Mouse (Mus musculus) MN1 (cell line): Measurements from ENCODE around the gene Cc2d2a.
A peak's percentile ranks its signal among the peaks of the same experiment; 100 is the strongest.

Experiments
- DNase-seq: peaks from one replicate; pipeline ENCODE4 v3.0.0-alpha.2; 2016; ENCODE audit warnings: low spot score

The Cc2d2a gene

DNA sequence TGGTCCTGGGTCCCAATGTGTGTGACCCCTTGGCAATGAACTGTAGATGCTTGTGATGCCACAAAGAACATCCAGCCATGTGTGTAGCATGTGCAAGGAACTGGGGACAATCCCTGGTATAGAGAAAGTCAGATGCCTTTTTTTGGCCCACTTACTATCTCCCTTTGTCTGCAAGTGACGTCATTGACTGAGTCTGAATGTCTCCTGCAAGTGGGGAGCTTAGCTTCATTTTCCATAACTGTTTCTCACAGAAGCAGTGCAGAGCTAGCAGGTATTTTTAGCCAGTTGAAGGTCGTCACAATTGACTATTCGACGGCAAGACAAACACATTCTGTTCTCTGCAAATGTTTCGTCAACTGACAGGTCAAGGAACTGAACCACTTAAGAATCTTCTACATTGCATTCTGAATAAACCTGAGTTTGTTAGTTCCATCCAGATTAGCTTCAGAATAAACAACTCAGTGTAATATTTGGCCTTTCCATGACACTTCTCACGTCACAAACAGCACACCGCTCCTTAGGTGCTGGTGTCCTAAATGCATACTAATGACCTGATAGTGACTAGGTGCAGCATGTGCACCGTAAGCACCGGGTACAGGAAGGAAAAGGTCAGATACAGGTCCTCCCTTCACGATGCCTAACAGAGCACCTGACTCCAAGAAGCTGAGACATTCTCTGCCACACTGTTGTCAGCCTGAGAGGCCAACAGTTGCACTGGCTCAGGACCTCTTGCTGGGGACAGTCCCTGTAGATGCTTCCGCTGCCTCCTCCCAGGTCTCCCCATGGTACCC lies 66.4 kb downstream of the Cc2d2a start:
- no peak for DNase-seq

GRCm38 (mm10) chr5:43732381-43732780 lies 70.2 kb downstream of the Cc2d2a start:
- no peak for DNase-seq

DNA sequence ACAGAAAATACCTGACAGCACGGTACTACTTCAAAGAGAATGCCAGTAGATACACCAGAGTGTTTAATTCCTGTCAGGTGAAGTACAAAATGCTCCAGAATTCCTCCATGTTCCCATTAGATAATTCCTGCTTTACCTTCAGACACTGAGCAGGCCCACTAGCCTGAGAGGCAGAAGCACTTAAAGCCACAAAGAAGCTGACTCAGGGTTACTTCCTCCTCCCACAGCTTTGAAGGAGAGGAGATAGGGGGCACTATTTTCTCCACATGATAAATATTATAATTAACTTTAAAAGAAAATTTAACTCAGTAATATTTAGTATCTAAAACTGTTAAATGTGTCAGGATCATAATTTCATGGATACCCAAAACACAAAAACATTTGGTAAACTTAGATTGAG lies 82.0 kb downstream of the Cc2d2a start:
- DNase-seq: no peak

DNA sequence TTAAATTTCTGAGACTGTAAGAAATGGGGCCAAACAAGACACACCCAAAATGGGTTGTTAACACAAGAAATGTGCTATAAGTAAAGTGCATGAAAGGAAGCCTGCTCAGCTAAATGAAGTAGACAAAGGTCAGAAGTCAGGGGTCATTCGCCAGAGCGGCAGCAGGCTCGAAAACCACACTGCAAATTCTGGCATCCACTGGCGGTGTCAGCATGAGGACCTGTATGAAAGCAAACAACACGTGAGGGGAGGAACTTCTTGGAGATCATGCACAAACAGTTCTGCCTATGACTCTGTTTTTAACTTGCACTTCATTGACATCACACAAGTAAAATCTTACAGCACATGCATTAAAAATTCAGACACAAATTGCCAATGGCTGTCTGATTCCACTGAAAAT lies 83.0 kb downstream of the Cc2d2a start:
- DNase-seq: no peak

- DNase-seq: no peak
Measured at GRCm38 (mm10) chr5:43748039-43748438, 85.9 kb downstream of the Cc2d2a start.

DNA sequence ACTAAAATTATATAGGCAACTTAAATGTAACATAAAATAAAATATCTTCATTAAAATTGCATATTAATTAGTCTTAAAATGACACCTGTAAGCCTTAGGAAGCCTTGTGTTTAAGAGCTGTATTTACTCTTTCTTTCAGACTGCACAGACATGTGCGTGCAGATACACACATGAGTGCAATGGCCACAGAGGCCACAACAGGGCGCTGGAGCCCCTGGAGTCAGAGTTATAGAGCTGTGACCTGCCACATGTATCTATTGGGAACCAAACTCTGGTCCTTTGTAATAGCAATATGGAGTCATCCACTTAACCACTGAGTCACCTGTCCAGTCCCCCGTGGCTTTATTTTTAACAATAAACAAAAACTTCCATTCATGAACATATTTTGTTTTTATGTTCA lies 86.9 kb downstream of the Cc2d2a start:
- no peak for DNase-seq

DNA sequence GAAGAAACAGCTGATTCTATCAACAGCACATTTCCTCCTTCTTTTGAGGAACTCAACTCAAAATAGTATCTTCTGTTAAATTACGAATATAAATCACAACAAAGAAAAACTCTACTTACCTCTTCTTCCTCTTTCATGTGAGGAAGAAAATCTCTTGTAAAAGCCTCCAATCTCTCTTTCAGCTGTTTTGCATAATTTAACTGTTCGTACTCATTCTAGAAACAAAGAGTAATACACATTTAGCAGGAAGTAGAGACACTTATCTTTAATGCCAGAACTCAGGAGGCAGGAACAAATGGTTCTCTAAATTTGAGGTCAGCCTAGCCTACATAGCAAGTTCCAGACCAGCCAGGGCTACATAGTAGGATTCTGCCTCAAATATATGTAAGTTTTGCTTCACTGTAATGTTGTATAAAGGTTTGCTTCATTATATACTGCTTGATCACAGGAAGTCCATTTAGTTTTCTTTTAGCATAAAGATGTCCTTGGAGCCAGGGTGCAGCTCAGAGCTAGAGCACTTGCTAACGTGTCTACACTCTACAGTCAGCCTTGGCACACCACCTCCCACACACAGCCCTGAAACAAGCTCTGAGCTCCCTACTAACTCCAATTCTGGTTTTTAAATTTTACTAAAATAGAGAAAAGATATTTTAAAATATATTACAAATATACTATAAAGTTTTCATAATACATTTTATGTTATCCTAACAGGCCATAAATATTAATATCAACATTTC lies 108.6 kb downstream of the Cc2d2a start:
- DNase-seq: no peak

- DNase-seq: no peak
Measured at GRCm38 (mm10) chr5:43771555-43771954, 109.4 kb downstream of the Cc2d2a start.

- no peak for DNase-seq
Measured at GRCm38 (mm10) chr5:43776407-43776806, 114.3 kb downstream of the Cc2d2a start.

GRCm38 (mm10) chr5:43776993-43777392 lies 114.8 kb downstream of the Cc2d2a start:
- DNase-seq: no peak

- DNase-seq: no peak
Measured at GRCm38 (mm10) chr5:43778583-43778982, 116.4 kb downstream of the Cc2d2a start.

GRCm38 (mm10) chr5:43781423-43781976 lies 119.4 kb downstream of the Cc2d2a start:
- no peak for DNase-seq

GRCm38 (mm10) chr5:43781977-43782930 lies 120.1 kb downstream of the Cc2d2a start:
- DNase-seq: peak; percentile 89

DNA sequence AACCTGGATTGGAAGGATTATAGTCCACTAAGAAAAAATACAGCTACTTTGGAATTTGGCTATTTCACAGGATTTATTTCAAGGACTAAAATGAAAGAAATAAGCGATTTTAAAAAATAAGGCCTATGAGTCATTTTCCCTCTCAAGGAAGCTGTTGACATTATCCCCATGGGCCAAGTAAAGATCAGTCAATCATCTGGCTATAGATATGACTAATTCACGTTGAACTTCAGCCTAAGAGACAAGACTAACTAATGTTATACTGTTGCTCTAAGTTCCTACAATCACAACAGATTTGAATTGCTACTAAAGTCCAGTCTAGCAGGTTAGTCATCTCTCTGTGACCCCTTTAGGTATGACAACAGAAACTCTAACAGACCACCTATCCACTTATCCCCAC lies 121.8 kb downstream of the Cc2d2a start:
- DNase-seq: no peak

DNA sequence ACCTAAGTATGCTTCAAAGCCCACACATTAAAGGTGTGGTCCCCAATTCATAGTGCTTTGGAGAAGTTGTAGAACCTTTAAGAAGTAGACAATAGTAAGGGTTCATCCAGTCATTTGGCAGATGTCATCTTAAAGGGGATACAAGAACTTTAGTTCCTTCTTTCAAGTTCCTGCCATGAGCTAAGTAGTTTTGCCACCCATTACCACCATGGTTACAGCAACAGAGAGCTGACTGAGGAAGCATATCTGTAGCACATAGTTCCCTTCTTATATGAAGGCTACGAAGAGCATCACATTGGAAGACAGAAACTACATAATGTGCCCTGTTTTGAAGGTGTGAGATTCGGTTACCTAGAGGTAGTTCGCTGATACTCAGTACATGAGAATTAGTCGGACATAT lies 124.5 kb downstream of the Cc2d2a start:
- DNase-seq: no peak

- DNase-seq: no peak
Measured at GRCm38 (mm10) chr5:43787976-43788752, 126.0 kb downstream of the Cc2d2a start.
